Mouse (Mus musculus) hindbrain, postnatal 0 days (tissue): ENCODE measurements around the gene Tox2. TPM values are rescaled to one million over a fixed set of nuclear protein-coding genes. Genes with fewer than 3 reads are reported as not detected.

ENCODE experiments used
- ATAC-seq: fragments of 200-750 bp; cut with Nextera tagmentation; 2 replicates; pipeline ENCODE4 v1.8.0; 2017; ENCODE audit warnings: mild to moderate bottlenecking, moderate TSS enrichment, moderate library complexity
- DNase-seq: peaks from one replicate; pipeline ENCODE4 v3.0.0-alpha.2; 2015; ENCODE audit warnings: low spot score
- H3K27ac ChIP-seq: fragments of 300-500 bp; sonication (generic); 2 replicates; pipeline ENCODE4 v1.5.1; 2014; ENCODE audit warnings: mild to moderate bottlenecking
- H3K27me3 ChIP-seq: fragments of 300-500 bp; sonication (generic); 2 replicates; pipeline ENCODE4 v1.6.1; 2014; ENCODE audit warnings: low read length, mixed read lengths; ENCODE audit not compliant: insufficient read depth
- H3K36me3 ChIP-seq: fragments of 300-500 bp; sonication (generic); 2 replicates; pipeline ENCODE4 v1.6.1; 2014; ENCODE audit warnings: low read length, mixed read lengths; ENCODE audit not compliant: insufficient read depth
- H3K4me1 ChIP-seq: fragments of 300-500 bp; sonication (generic); 2 replicates; pipeline ENCODE4 v1.6.1; 2014; ENCODE audit warnings: antibody characterized with exemption, low read length, mixed read lengths; ENCODE audit not compliant: insufficient read depth
- H3K4me2 ChIP-seq: fragments of 300-500 bp; sonication (generic); 2 replicates; pipeline ENCODE4 v1.6.1; 2014; ENCODE audit warnings: low read depth, mild to moderate bottlenecking, low read length, moderate library complexity, mixed read lengths
- H3K4me3 ChIP-seq: fragments of 300-500 bp; sonication (generic); 2 replicates; pipeline ENCODE4 v1.5.1; 2014; ENCODE audit warnings: low read length
- H3K9ac ChIP-seq: fragments of 300-500 bp; sonication (generic); replicated peaks from 2 replicates; pipeline ENCODE4 v1.6.1; 2014; ENCODE audit warnings: mild to moderate bottlenecking, low read length, moderate library complexity, mixed read lengths
- H3K9me3 ChIP-seq: fragments of 300-500 bp; sonication (generic); 2 replicates; pipeline ENCODE4 v1.6.1; 2016; ENCODE audit warnings: low read length, mixed read lengths
- CTCF ChIP-seq: IDR thresholded peaks from 2 replicates; pipeline ENCODE4 v1.5.1; 2016; ENCODE audit warnings: antibody characterized with exemption, control low read depth, low read depth
- WGBS: fragments of 180-500 bp; shearing (Covaris S2); extraction: QIAGEN DNeasy Blood & Tissue Kit; methylation state at CpG from one replicate; pipeline ENCODE4 v1.1.7; 2014; 5-methylcytosine and 5-hydroxymethylcytosine counted together
- polyA plus RNA-seq: library from polyadenylated mRNA; unstranded; fragments of >200 nt; fragmentation: Nextera tagmentation; extraction: Ambion mirVana; gene quantifications from 2 replicates; pipeline ENCODE4 v1.2.1, GENCODE M21; 2015
- total RNA-seq: library from RNA; depleted of rRNA; stranded (reverse); fragments of >200 nt; gene quantifications from 2 replicates; pipeline ENCODE4 v1.2.3, GENCODE M21; 2014

The Tox2 gene
- total and polyA plus RNA-seq, 2 experiments from 2014 or later = 5.0 to 19.1 TPM

DNA sequence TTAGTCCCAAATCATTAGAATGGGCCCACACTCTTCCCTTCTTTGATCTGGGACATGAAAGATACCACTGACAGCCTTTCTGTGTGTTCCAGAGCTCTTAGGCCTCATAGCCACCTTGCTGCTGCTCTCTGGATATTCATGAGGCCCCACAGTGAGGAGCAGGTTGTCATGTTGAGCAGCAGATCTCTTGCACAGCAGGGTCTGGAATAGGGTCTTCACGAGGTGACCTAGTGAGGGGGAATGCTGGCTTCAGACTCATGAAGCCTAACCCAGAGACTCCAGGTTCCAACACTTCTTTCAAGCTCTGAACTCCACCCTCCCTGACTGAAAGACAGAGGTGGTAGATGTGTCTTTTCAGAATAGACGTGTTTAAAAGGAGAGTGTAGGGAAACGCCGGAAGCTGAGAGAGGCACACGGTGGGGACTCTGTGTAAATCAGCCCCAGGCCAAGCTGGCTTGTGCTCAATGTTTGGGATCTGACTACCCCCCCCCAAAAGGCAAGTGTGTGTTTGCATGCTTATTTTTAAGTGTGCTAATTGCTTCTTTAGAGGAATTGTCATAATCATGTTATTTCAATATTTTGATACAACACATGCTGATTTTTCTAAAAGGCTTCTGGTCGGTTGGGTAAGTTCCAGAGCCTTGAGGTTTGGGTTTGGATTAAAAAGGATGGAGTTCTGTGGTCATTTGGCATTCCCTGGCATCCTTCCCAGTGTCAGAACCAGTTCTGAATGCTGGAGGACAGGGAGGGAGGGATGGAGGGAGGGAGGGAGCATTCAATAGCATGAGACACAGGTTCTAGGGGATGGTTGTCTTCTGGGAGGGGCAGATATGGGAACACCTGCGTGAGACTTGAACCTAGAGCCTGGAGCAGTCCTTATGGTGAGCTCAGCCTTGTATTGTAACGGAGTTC lies 68.9 kb downstream of the Tox2 start:
- TF ChIP-seq CTCF = no peak
- Histone ChIP-seq H3K4me2 (no peak overlapping the region), H3K36me3 (no peaks in the 10 kb centered on the region), H3K4me3 (no peak overlapping the region), H3K27ac (no peak overlapping the region), H3K27me3 (no peaks in the 10 kb centered on the region), H3K9ac (no peak overlapping the region), H3K9me3 (no peaks in the 10 kb centered on the region), H3K4me1 (no peaks in the 10 kb centered on the region)
- no peak for ATAC-seq
- WGBS = 43% methylated on average over 8 of the region's 8 CpGs
- DNase-seq = peak; percentile 42

DNA sequence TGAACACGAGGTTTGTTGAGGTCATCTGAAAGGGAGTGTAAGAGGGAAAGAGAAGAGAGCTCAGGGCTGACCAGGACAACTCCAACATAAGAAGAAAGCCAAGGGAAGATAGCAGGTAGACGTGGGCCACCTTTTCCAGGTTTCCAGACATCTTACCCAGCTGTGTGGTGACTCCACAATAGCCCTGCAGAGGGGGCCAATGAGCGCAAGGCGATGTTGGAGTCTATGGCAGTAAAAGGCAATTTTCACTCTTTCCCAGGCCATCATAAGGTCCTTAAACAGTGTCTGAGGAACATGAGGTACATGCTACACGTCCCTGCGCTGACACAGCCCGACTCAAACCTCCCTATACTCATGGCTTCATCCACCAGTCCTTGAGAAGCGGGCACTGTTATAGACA lies 70.9 kb downstream of the Tox2 start:
- H3K4me2 ChIP-seq = no peak overlapping the region
- H3K27me3 ChIP-seq = 0 out of 2 replicates have a peak, but pooled peaks cover 4% of the 10 kb centered on the region
- no peak overlapping the region for H3K27ac ChIP-seq
- no peak overlapping the region for H3K4me3 ChIP-seq
- DNase-seq = no peak
- no peak for ATAC-seq
- TF ChIP-seq CTCF = peak; percentile 39
- no peak overlapping the region for H3K9ac ChIP-seq
- no peaks in the 10 kb centered on the region for H3K9me3 ChIP-seq
- no peaks in the 10 kb centered on the region for H3K36me3 ChIP-seq
- 81% methylated on average over 8 of the region's 8 CpGs for WGBS
- no peaks in the 10 kb centered on the region for H3K4me1 ChIP-seq

DNA sequence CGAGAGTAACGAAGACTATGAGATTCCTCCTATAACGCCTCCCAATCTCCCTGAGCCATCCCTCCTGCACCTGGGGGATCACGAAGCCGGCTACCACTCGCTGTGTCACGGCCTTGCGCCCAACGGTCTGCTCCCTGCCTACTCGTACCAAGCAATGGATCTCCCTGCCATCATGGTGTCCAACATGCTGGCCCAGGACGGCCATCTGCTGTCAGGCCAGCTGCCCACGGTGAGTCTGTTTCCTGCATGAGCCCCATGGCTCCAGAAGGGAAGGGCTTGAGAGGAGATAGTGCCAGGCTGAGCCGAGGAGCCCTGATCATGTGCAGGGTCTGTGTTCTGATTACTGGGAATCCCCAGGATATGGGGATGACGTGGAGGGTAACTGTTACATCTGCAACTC lies 73.1 kb downstream of the Tox2 start:
- Histone ChIP-seq H3K27me3 (peaks cover 14% of the 10 kb centered on the region; the same call in 1 of the 2 replicates), H3K4me3 (no peak overlapping the region), H3K4me1 (no peaks in the 10 kb centered on the region), H3K9me3 (no peaks in the 10 kb centered on the region), H3K27ac (no peak overlapping the region), H3K36me3 (no peaks in the 10 kb centered on the region), H3K4me2 (no peak overlapping the region), H3K9ac (no peak overlapping the region)
- WGBS = 70% methylated on average over 14 of the region's 14 CpGs
- TF ChIP-seq CTCF = no peak
- no peak for DNase-seq
- ATAC-seq = no peak

DNA sequence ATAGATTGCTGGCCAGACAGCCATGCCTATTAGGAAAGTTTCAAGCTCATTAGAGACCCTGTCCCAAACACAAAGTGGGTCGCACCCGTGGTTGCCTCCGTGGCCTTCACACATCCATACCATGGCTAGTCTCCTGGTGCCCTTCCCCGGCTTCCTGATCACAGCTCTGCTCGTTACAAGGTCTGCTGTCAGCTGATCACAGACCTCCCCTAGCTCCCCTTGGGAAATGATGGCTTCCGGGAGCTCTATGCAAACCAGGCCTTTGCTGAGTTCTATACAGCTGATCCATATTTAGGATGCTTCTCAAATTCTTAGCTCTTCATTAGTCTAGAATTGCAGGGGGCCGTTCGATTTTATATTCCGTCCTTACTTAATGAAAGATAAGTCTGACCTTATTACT lies 75.1 kb downstream of the Tox2 start:
- no peak for DNase-seq
- 39% methylated on average over 9 of the region's 9 CpGs for WGBS
- ATAC-seq = no peak

DNA sequence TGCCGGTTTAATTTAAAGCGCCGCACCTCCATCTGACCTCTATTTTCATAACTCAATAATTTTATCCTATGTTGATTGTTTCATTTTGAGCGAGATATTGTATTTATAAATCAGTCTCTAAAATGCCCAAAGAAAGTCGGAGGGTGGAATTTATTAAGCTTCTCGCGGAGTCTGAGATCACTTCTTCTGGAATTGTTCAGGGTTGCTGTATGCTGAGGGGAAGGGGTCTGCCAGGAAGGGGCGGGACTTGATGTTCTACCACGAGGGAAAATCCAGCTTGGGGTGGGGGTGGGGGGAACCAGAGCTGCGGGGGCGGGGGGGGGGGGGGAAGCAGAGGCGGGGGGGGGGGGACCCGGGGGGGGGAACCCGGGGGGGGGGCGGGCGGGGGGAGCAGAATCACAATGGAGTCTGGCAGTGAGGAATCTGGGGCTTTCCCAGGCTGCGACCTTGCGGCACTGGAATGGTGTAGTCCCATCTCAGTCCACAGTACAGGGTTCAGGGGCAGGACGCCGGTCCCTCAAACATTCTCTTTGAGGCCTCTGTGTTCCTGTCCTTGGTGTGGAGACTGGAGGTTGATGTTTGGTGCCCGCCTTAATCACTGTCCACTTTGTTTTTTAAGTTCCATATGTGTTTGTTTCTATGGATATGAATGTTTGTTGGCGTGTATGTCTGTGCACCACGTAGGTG lies 77.9 kb downstream of the Tox2 start:
- no peak overlapping the region for H3K9ac ChIP-seq
- WGBS = 67% methylated on average over 15 of the region's 23 CpGs
- no peak overlapping the region for H3K4me2 ChIP-seq
- no peaks in the 10 kb centered on the region for H3K9me3 ChIP-seq
- H3K4me3 ChIP-seq = no peak overlapping the region
- no peak for ATAC-seq
- no peaks in the 10 kb centered on the region for H3K4me1 ChIP-seq
- no peak for DNase-seq
- no peak for TF ChIP-seq CTCF
- peaks cover 14% of the 10 kb centered on the region; the same call in 1 of the 2 replicates for H3K27me3 ChIP-seq
- no peak overlapping the region for H3K27ac ChIP-seq
- no peaks in the 10 kb centered on the region for H3K36me3 ChIP-seq

More for the DNA sequence above, 75.1 kb downstream of the Tox2 start:
- Histone ChIP-seq H3K4me1 (no peaks in the 10 kb centered on the region), H3K4me3 (no peak overlapping the region), H3K9ac (no peak overlapping the region), H3K36me3 (no peaks in the 10 kb centered on the region), H3K4me2 (no peak overlapping the region), H3K9me3 (no peaks in the 10 kb centered on the region), H3K27ac (no peak overlapping the region), H3K27me3 (peaks cover 14% of the 10 kb centered on the region; the same call in 1 of the 2 replicates)
- no peak for TF ChIP-seq CTCF

DNA sequence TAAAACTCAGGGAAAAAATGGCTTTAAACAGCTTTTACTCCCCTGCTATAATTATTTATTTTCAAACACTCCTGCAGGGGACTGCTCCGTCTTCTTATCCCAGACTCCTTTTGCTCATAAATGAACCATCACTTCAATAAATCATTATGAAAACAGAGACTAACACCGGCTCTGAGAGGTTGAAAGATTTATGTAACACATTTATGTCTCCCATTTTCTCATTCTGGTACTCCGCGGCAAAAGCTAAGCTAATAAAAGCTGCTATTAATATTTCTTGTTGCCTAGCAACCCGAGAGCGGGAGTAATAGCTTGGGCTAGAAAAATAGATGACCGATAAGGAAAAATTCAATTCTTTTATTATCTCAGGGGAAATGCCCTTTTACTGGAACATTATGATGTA lies 81.9 kb downstream of the Tox2 start:
- no peak overlapping the region for H3K4me3 ChIP-seq
- TF ChIP-seq CTCF = no peak
- H3K9ac ChIP-seq = no peak overlapping the region
- peak overlapping the region; percentile 13; the same call in 1 of the 2 replicates for H3K27ac ChIP-seq
- no peak overlapping the region; the same call in 1 of the 2 replicates for H3K4me2 ChIP-seq
- 49% methylated on average over 7 of the region's 7 CpGs for WGBS
- ATAC-seq (no peak), DNase-seq (peak; percentile 58)
- H3K9me3 ChIP-seq = no peaks in the 10 kb centered on the region
- H3K27me3 ChIP-seq = peaks cover 24% of the 10 kb centered on the region
- H3K4me1 ChIP-seq = 0 out of 2 replicates have a peak, but pooled peaks cover 7% of the 10 kb centered on the region
- no peaks in the 10 kb centered on the region for H3K36me3 ChIP-seq
